In genomic region chr11:20372616-20373211, GRCm38 (mm10) we compare ENCODE assay signal across 14 mouse cellular contexts. TPM values are rescaled to one million over a fixed set of nuclear protein-coding genes. Genes with fewer than 3 reads are reported as not detected.
A peak's percentile ranks its signal among the peaks of the same experiment; 100 is the strongest.
DNase-seq lines count a peak whose midpoint lies in the region; ATAC-seq and TF ChIP-seq lines count a peak whose summit lies in the region.
"Had no signal": no experiment of that assay in that cellular context is flagged by ENCODE, and none has a peak within 500 bp of the region (broad histone marks: within the 10 kb centered on the region; RNA-seq: fewer than 3 reads in every experiment).

No protein-coding gene starts in this region.

- H3K4me2 ChIP-seq in hindbrain, embryonic 16.5 days (ENCODE audit: low read length): no peak overlapping the region
- H3K4me2 ChIP-seq in hindbrain, embryonic 11.5 days (replicated peaks; ENCODE audit: low read depth, low read length): no peak overlapping the region
- H3K4me2 ChIP-seq in forebrain, embryonic 13.5 days: no peak overlapping the region
- H3K4me2 ChIP-seq: heart, embryonic 15.5 days; kidney, embryonic 15.5 days; neural tube, embryonic 13.5 days had no signal

- 73% methylated on average over 8 of the region's 8 CpGs for WGBS in hindbrain, embryonic 16.5 days
- 88% methylated on average over 8 of the region's 8 CpGs for WGBS in hindbrain, embryonic 11.5 days
- 81% methylated on average over 8 of the region's 8 CpGs for WGBS in forebrain, embryonic 13.5 days

- ATAC-seq in hindbrain, embryonic 16.5 days: peak; percentile 71
- no peak for ATAC-seq in hindbrain, embryonic 11.5 days (ENCODE audit: low FRiP score)
- no peak for ATAC-seq in forebrain, embryonic 13.5 days

- H3K27ac ChIP-seq in hindbrain, embryonic 16.5 days (ENCODE audit: low read depth, low read length): no peak overlapping the region
- no peak overlapping the region for H3K27ac ChIP-seq in hindbrain, embryonic 11.5 days (ENCODE audit: low read depth, low read length)
- H3K27ac ChIP-seq in forebrain, embryonic 13.5 days: no peak overlapping the region
- H3K27ac ChIP-seq: heart, embryonic 15.5 days; kidney, embryonic 15.5 days; neural tube, embryonic 13.5 days had no signal

- TF ChIP-seq POLR2A in brain, embryonic 14.5 days (IDR thresholded peaks at IDR 0.05; ENCODE audit: borderline replicate concordance, extremely low read depth, insufficient read depth, insufficient read length, poor library complexity, severe bottlenecking): no peak

- no peaks in the 10 kb centered on the region for H3K9me3 ChIP-seq in hindbrain, embryonic 16.5 days (ENCODE audit: control insufficient read depth, low read length)
- no peaks in the 10 kb centered on the region for H3K9me3 ChIP-seq in hindbrain, embryonic 11.5 days (ENCODE audit: control insufficient read depth, low read length)
- no peaks in the 10 kb centered on the region for H3K9me3 ChIP-seq in forebrain, embryonic 13.5 days (replicated peaks)
- H3K9me3 ChIP-seq: heart, embryonic 15.5 days; kidney, embryonic 15.5 days; megakaryocyte, embryonic 14.5 days; neural tube, embryonic 13.5 days had no signal

- H3K4me3 ChIP-seq in hindbrain, embryonic 16.5 days (ENCODE audit: low read length): no peak overlapping the region
- H3K4me3 ChIP-seq in hindbrain, embryonic 11.5 days (ENCODE audit: low read depth, low read length): no peak overlapping the region
- H3K4me3 ChIP-seq in forebrain, embryonic 13.5 days: no peak overlapping the region
- H3K4me3 ChIP-seq: heart, embryonic 15.5 days; kidney, embryonic 15.5 days; megakaryocyte, embryonic 14.5 days; neural tube, embryonic 13.5 days had no signal

- 0 out of 2 replicates have a peak, but pooled peaks cover 2% of the 10 kb centered on the region for H3K4me1 ChIP-seq in hindbrain, embryonic 16.5 days (ENCODE audit: control insufficient read depth, insufficient read depth, low read depth, low read length)
- H3K4me1 ChIP-seq in hindbrain, embryonic 11.5 days (replicated peaks; ENCODE audit: control insufficient read depth, insufficient read depth, low read length): no peaks in the 10 kb centered on the region
- H3K4me1 ChIP-seq in forebrain, embryonic 13.5 days: no peaks in the 10 kb centered on the region
- H3K4me1 ChIP-seq: kidney, embryonic 15.5 days; neural tube, embryonic 13.5 days had no signal

- H3K9ac ChIP-seq in hindbrain, embryonic 16.5 days (ENCODE audit: low read depth, low read length): no peak overlapping the region
- H3K9ac ChIP-seq in hindbrain, embryonic 11.5 days (ENCODE audit: low read depth, low read length): no peak overlapping the region
- no peak overlapping the region for H3K9ac ChIP-seq in forebrain, embryonic 13.5 days
- H3K9ac ChIP-seq: heart, embryonic 15.5 days; kidney, embryonic 15.5 days; neural tube, embryonic 13.5 days had no signal

- no peak for TF ChIP-seq CTCF in brain, embryonic 14.5 days (IDR thresholded peaks at IDR 0.05; ENCODE audit: borderline replicate concordance, extremely low read depth, insufficient read depth, insufficient read length)

- intact Hi-C loops in heart, postnatal 36 days (cut with DNase I): no loop called here

- DNase-seq in hindbrain, embryonic 11.5 days (ENCODE audit: low spot score): no peak
- peak; percentile 28 for DNase-seq in brain, embryonic 14.5 days (ENCODE audit: low read depth)
- peak; percentile 24 to 33 for DNase-seq in cerebellum, adult 18-20 months
- DNase-seq in heart, postnatal 36 days: peak; percentile 7 to 11
- no peak for DNase-seq in embryo, embryonic 11 days
- DNase-seq in retina, postnatal 1 day: no peak
- DNase-seq: liver; thymus, postnatal 36 days had no signal

- no peaks in the 10 kb centered on the region for H3K36me3 ChIP-seq in hindbrain, embryonic 16.5 days (ENCODE audit: control insufficient read depth, insufficient read depth, low read length)
- no peaks in the 10 kb centered on the region for H3K36me3 ChIP-seq in hindbrain, embryonic 11.5 days (ENCODE audit: control insufficient read depth, insufficient read depth, low read length)
- H3K36me3 ChIP-seq in forebrain, embryonic 13.5 days (ENCODE audit: poor library complexity, severe bottlenecking): no peaks in the 10 kb centered on the region
- H3K36me3 ChIP-seq: heart, embryonic 15.5 days; kidney, embryonic 15.5 days; neural tube, embryonic 13.5 days had no signal

- H3K27me3 ChIP-seq in hindbrain, embryonic 16.5 days (replicated peaks; ENCODE audit: control insufficient read depth, insufficient read depth, low read length): no peaks in the 10 kb centered on the region
- no peaks in the 10 kb centered on the region for H3K27me3 ChIP-seq in hindbrain, embryonic 11.5 days (ENCODE audit: control insufficient read depth, insufficient read depth, low read length)
- no peaks in the 10 kb centered on the region for H3K27me3 ChIP-seq in forebrain, embryonic 13.5 days
- H3K27me3 ChIP-seq: heart, embryonic 15.5 days; kidney, embryonic 15.5 days; neural tube, embryonic 13.5 days had no signal

RNA-seq across cellular contexts. Expression of gene Slc1a4, which starts 40.2 kb away (rescaled TPM):
- polyA plus RNA-seq in hindbrain, embryonic 16.5 days (2015; fragmentation: Nextera tagmentation; extraction: Ambion mirVana): 79.4 and 82.1 TPM in 2 replicates
- polyA plus RNA-seq in hindbrain, embryonic 11.5 days (2014; fragmentation: Nextera tagmentation; extraction: Ambion mirVana): 19.3 and 19.4 TPM in 2 replicates
- polyA plus RNA-seq in brain, embryonic 14.5 days (2012; rRNA removed): 19.3 and 43.6 TPM in 2 replicates
- 1 to 10 TPM; 1.2 to 1.5 TPM for total RNA-seq in heart, postnatal 36 days (2021)
- polyA plus RNA-seq in forebrain, embryonic 13.5 days (2015; fragmentation: Nextera tagmentation; extraction: Ambion mirVana): 26.0 and 30.2 TPM in 2 replicates

Comparison
In these comparisons a context has a peak if more than half of its experiments do, and no peak if none do; other contexts are left out.
1. DNase-seq: peak in brain, embryonic 14.5 days (single experiment), cerebellum, adult 18-20 months (2 of 2) and heart, postnatal 36 days (2 of 2); none in hindbrain, embryonic 11.5 days (single experiment), embryo, embryonic 11 days (single experiment) and retina, postnatal 1 day (single experiment).